Mouse (Mus musculus) heart, adult 11 months (tissue): ENCODE measurements at regions not wholly inside any gene's neighbourhood (a gene's known extent, or its start where the extent isn't known, plus 50 kb on each side); places are given as distances from the start of the nearest gene placed in this dataset.
"Not testable (repeated sequence)": the region's sequence is repeated elsewhere in the genome, so short reads cannot be mapped to it uniquely, and the experiment has no call there.

ENCODE experiments used
- DNase-seq: peaks from one replicate; pipeline ENCODE4 v3.0.0; 2022

GRCm38 (mm10) chr10:84214812-84215211 lies 225.6 kb downstream of the Nuak1 start:
- DNase-seq, result no peak

GRCm38 (mm10) chr10:84229224-84229921 lies 211.0 kb downstream of the Nuak1 start:
- DNase-seq, result peak; percentile 90

GRCm38 (mm10) chr10:84230011-84230781 lies 210.2 kb downstream of the Nuak1 start:
- peak; percentile 98 for DNase-seq

GRCm38 (mm10) chr10:84235006-84235405 lies 205.4 kb downstream of the Nuak1 start:
- peak; percentile 81 for DNase-seq

- no peak for DNase-seq
Observed at GRCm38 (mm10) chr10:84236236-84236635, 204.2 kb downstream of the Nuak1 start.

- no peak for DNase-seq
Observed at GRCm38 (mm10) chr10:84238279-84238963, 202.0 kb downstream of the Nuak1 start.

- no peak for DNase-seq
Observed at GRCm38 (mm10) chr10:84243283-84243682, 197.1 kb downstream of the Nuak1 start.

- no peak for DNase-seq
Observed at GRCm38 (mm10) chr10:84249346-84249745, 191.1 kb downstream of the Nuak1 start.

- DNase-seq, result no peak
Observed at GRCm38 (mm10) chr10:84260931-84261650, 179.3 kb downstream of the Nuak1 start.

GRCm38 (mm10) chr10:84262943-84263342 lies 177.5 kb downstream of the Nuak1 start:
- no peak for DNase-seq

- no peak for DNase-seq
Observed at GRCm38 (mm10) chr10:84285832-84286506, 154.4 kb downstream of the Nuak1 start.

GRCm38 (mm10) chr10:84294422-84294821 lies 146.0 kb downstream of the Nuak1 start:
- DNase-seq, result no peak

GRCm38 (mm10) chr10:84296168-84296567 lies 144.2 kb downstream of the Nuak1 start:
- no peak for DNase-seq

GRCm38 (mm10) chr10:84301561-84301960 lies 138.8 kb downstream of the Nuak1 start:
- DNase-seq, result peak; percentile 94

GRCm38 (mm10) chr10:84302821-84303520 lies 137.4 kb downstream of the Nuak1 start:
- no peak for DNase-seq

GRCm38 (mm10) chr10:84308746-84309145 lies 131.7 kb downstream of the Nuak1 start:
- DNase-seq, result not testable (repeated sequence)

- DNase-seq, result no peak
Observed at GRCm38 (mm10) chr10:84310653-84311052, 129.7 kb downstream of the Nuak1 start.

GRCm38 (mm10) chr10:84312656-84313055 lies 127.7 kb downstream of the Nuak1 start:
- no peak for DNase-seq

GRCm38 (mm10) chr10:84316857-84317256 lies 123.5 kb downstream of the Nuak1 start:
- no peak for DNase-seq

GRCm38 (mm10) chr10:84317960-84318359 lies 122.4 kb downstream of the Nuak1 start:
- no peak for DNase-seq
